Mouse (Mus musculus) thymus, postnatal 36 days (tissue): Measurements from ENCODE around the gene Eddm3b.

Experiments
- DNase-seq, 2 experiments: peaks; one replicate each; pipeline ENCODE4 v3.0.0; 2022; ENCODE audit warnings: mixed read lengths in 2 of 2

The Eddm3b gene

GRCm38 (mm10) chr14:51094921-51095320, 19.3 kb upstream of the Eddm3b start:
- no peak for DNase-seq

GRCm38 (mm10) chr14:51095736-51096524, 18.3 kb upstream of the Eddm3b start:
- DNase-seq = no peak

- DNase-seq = peak; percentile 33 to 57
Observed at GRCm38 (mm10) chr14:51098300-51098699, 15.9 kb upstream of the Eddm3b start.

GRCm38 (mm10) chr14:51098921-51099320, 15.3 kb upstream of the Eddm3b start:
- no peak for DNase-seq

- DNase-seq = no peak
Observed at GRCm38 (mm10) chr14:51101284-51101683, 12.9 kb upstream of the Eddm3b start.

- peak; percentile 44 to 60 for DNase-seq
Observed at GRCm38 (mm10) chr14:51103217-51103616, 11.0 kb upstream of the Eddm3b start.

- no peak for DNase-seq
Observed at GRCm38 (mm10) chr14:51104366-51104765, 9.9 kb upstream of the Eddm3b start.

GRCm38 (mm10) chr14:51106449-51106967, 7.7 kb upstream of the Eddm3b start:
- DNase-seq = no peak

- no peak for DNase-seq
Observed at GRCm38 (mm10) chr14:51111966-51112365, 2.3 kb upstream of the Eddm3b start.

- no peak for DNase-seq
Observed at GRCm38 (mm10) chr14:51113476-51113875, 750 bp upstream of the Eddm3b start.

GRCm38 (mm10) chr14:51125684-51126083, 11.5 kb downstream of the Eddm3b start:
- no peak for DNase-seq

- no peak for DNase-seq
Observed at GRCm38 (mm10) chr14:51127648-51128258, 13.5 kb downstream of the Eddm3b start.

- no peak for DNase-seq
Observed at GRCm38 (mm10) chr14:51128775-51129623, 14.8 kb downstream of the Eddm3b start.

- DNase-seq = no peak
Observed at GRCm38 (mm10) chr14:51129624-51129975, 15.4 kb downstream of the Eddm3b start.

- no peak for DNase-seq
Observed at GRCm38 (mm10) chr14:51130315-51130940, 16.2 kb downstream of the Eddm3b start.

GRCm38 (mm10) chr14:51131086-51131815, 17.0 kb downstream of the Eddm3b start:
- no peak for DNase-seq

- DNase-seq = no peak
Observed at GRCm38 (mm10) chr14:51132372-51132771, 18.1 kb downstream of the Eddm3b start.

- DNase-seq = no peak
Observed at GRCm38 (mm10) chr14:51140342-51140741, 26.1 kb downstream of the Eddm3b start.

GRCm38 (mm10) chr14:51142119-51142518, 27.9 kb downstream of the Eddm3b start:
- no peak for DNase-seq

- no peak for DNase-seq
Observed at GRCm38 (mm10) chr14:51142568-51142967, 28.3 kb downstream of the Eddm3b start.

GRCm38 (mm10) chr14:51143287-51143686, 29.1 kb downstream of the Eddm3b start:
- DNase-seq = no peak

GRCm38 (mm10) chr14:51143937-51144336, 29.7 kb downstream of the Eddm3b start:
- no peak for DNase-seq
